Mouse (Mus musculus) midbrain, embryonic 13.5 days (tissue): ENCODE measurements around the gene Tet1. TPM values are rescaled to one million over a fixed set of nuclear protein-coding genes. Genes with fewer than 3 reads are reported as not detected.

Experiments
- ATAC-seq: fragments of 200-750 bp; cut with Nextera tagmentation; 2 replicates; pipeline ENCODE4 v1.8.0; 2017; ENCODE audit warnings: mild to moderate bottlenecking, moderate TSS enrichment, moderate library complexity
- H3K27ac ChIP-seq: fragments of 300-500 bp; sonication (generic); 2 replicates; pipeline ENCODE4 v1.5.1; 2015; ENCODE audit warnings: inconsistent platforms, mild to moderate bottlenecking, moderate library complexity
- H3K27me3 ChIP-seq: fragments of 300-500 bp; sonication (generic); 2 replicates; pipeline ENCODE4 v1.6.1; 2015; ENCODE audit warnings: mild to moderate bottlenecking, inconsistent platforms
- H3K36me3 ChIP-seq: fragments of 300-500 bp; sonication (generic); 2 replicates; pipeline ENCODE4 v1.6.1; 2015; ENCODE audit warnings: mild to moderate bottlenecking, inconsistent platforms
- H3K4me1 ChIP-seq: fragments of 300-500 bp; sonication (generic); replicated peaks from 2 replicates; pipeline ENCODE4 v1.6.1; 2015; ENCODE audit warnings: inconsistent platforms
- H3K4me2 ChIP-seq: fragments of 300-500 bp; sonication (generic); replicated peaks from 2 replicates; pipeline ENCODE4 v1.6.1; 2015; ENCODE audit warnings: moderate library complexity, mild to moderate bottlenecking, inconsistent platforms
- H3K4me3 ChIP-seq: fragments of 300-500 bp; sonication (generic); replicated peaks from 2 replicates; pipeline ENCODE4 v1.5.1; 2015; ENCODE audit warnings: mild to moderate bottlenecking, inconsistent platforms
- H3K9ac ChIP-seq: fragments of 300-500 bp; sonication (generic); replicated peaks from 2 replicates; pipeline ENCODE4 v1.6.1; 2015; ENCODE audit warnings: mild to moderate bottlenecking, inconsistent platforms
- H3K9me3 ChIP-seq: fragments of 300-500 bp; sonication (generic); 2 replicates; pipeline ENCODE4 v1.6.1; 2016; ENCODE audit warnings: mild to moderate bottlenecking, inconsistent platforms
- WGBS: fragments of 180-500 bp; shearing (Covaris S2); methylation state at CpG from one replicate; pipeline ENCODE4 v1.1.7; 2015; 5-methylcytosine and 5-hydroxymethylcytosine counted together
- polyA plus RNA-seq: library from polyadenylated mRNA; unstranded; fragments of >200 nt; fragmentation: Nextera tagmentation; extraction: Ambion mirVana; gene quantifications from 2 replicates; pipeline ENCODE4 v1.2.1, GENCODE M21; 2015

The Tet1 gene
- polyA plus RNA-seq, 1 experiment from 2014 or later = 37.2 TPM

- Histone ChIP-seq H3K4me3 (peak overlapping the region; percentile 64), H3K27ac (no peak overlapping the region), H3K36me3 (no peaks in the 10 kb centered on the region), H3K4me1 (peaks cover 32% of the 10 kb centered on the region), H3K4me2 (peak overlapping the region; percentile 85), H3K9me3 (no peaks in the 10 kb centered on the region), H3K27me3 (peaks cover 5% of the 10 kb centered on the region; the same call in 1 of the 2 replicates), H3K9ac (peak overlapping the region; percentile 74)
- under 1% methylated on average over 56 of the region's 56 CpGs for WGBS
- peak; percentile 89 for ATAC-seq
Observed at GRCm38 (mm10) chr10:62886799-62887591, 21.8 kb downstream of the Tet1 start.

GRCm38 (mm10) chr10:62885969-62886798 lies 22.6 kb downstream of the Tet1 start:
- Histone ChIP-seq H3K27me3 (peaks cover 5% of the 10 kb centered on the region; the same call in 1 of the 2 replicates), H3K9me3 (no peaks in the 10 kb centered on the region), H3K36me3 (no peaks in the 10 kb centered on the region), H3K4me2 (peak overlapping the region; percentile 85), H3K4me1 (peaks cover 32% of the 10 kb centered on the region), H3K9ac (peak overlapping the region; percentile 74), H3K27ac (no peak overlapping the region), H3K4me3 (peak overlapping the region; percentile 64)
- WGBS = under 1% methylated on average over 38 of the region's 38 CpGs
- ATAC-seq = peak; percentile 48

- peak overlapping the region; percentile 64 for H3K4me3 ChIP-seq
- WGBS = 41% methylated on average over 10 of the region's 10 CpGs
- no peak overlapping the region for H3K27ac ChIP-seq
Observed at GRCm38 (mm10) chr10:62885460-62885859, 23.3 kb downstream of the Tet1 start.

GRCm38 (mm10) chr10:62884517-62884916 lies 24.3 kb downstream of the Tet1 start:
- H3K27me3 ChIP-seq = peaks cover 5% of the 10 kb centered on the region; the same call in 1 of the 2 replicates
- no peak for ATAC-seq
- no peak overlapping the region for H3K27ac ChIP-seq
- no peak overlapping the region for H3K4me2 ChIP-seq
- H3K4me3 ChIP-seq = no peak overlapping the region
- H3K9ac ChIP-seq = no peak overlapping the region
- H3K4me1 ChIP-seq = peaks cover 32% of the 10 kb centered on the region
- WGBS = 50% methylated on average over 1 of the region's 1 CpGs
- H3K36me3 ChIP-seq = peaks cover 4% of the 10 kb centered on the region; the same call in 1 of the 2 replicates
- no peaks in the 10 kb centered on the region for H3K9me3 ChIP-seq

More at GRCm38 (mm10) chr10:62885460-62885859, 23.3 kb downstream of the Tet1 start:
- no peak overlapping the region for H3K9ac ChIP-seq
- H3K9me3 ChIP-seq = no peaks in the 10 kb centered on the region
- no peaks in the 10 kb centered on the region for H3K36me3 ChIP-seq
- H3K27me3 ChIP-seq = peaks cover 5% of the 10 kb centered on the region; the same call in 1 of the 2 replicates
- no peak for ATAC-seq
- peaks cover 32% of the 10 kb centered on the region for H3K4me1 ChIP-seq
- H3K4me2 ChIP-seq = peak overlapping the region; percentile 85

- Histone ChIP-seq H3K4me3 (no peak overlapping the region), H3K9ac (no peak overlapping the region), H3K27ac (no peak overlapping the region), H3K9me3 (no peaks in the 10 kb centered on the region), H3K36me3 (peaks cover 9% of the 10 kb centered on the region), H3K27me3 (peaks cover 5% of the 10 kb centered on the region; the same call in 1 of the 2 replicates), H3K4me2 (peak overlapping the region; percentile 11; the same call in 1 of the 2 replicates), H3K4me1 (peaks cover 32% of the 10 kb centered on the region)
- WGBS = 6% methylated on average over 9 of the region's 9 CpGs
- no peak for ATAC-seq
Observed at GRCm38 (mm10) chr10:62883933-62884372, 24.8 kb downstream of the Tet1 start.

GRCm38 (mm10) chr10:62881211-62881610 lies 27.6 kb downstream of the Tet1 start:
- no peak for ATAC-seq
- 38% methylated on average over 5 of the region's 5 CpGs for WGBS

GRCm38 (mm10) chr10:62878056-62878455 lies 30.7 kb downstream of the Tet1 start:
- Histone ChIP-seq H3K36me3 (peaks cover 25% of the 10 kb centered on the region), H3K9me3 (no peaks in the 10 kb centered on the region), H3K4me2 (no peak overlapping the region), H3K27ac (no peak overlapping the region), H3K27me3 (no peaks in the 10 kb centered on the region), H3K4me3 (no peak overlapping the region), H3K9ac (no peak overlapping the region), H3K4me1 (no peaks in the 10 kb centered on the region)
- WGBS = 91% methylated on average over 13 of the region's 13 CpGs
- no peak for ATAC-seq

More at GRCm38 (mm10) chr10:62881211-62881610, 27.6 kb downstream of the Tet1 start:
- no peak overlapping the region for H3K27ac ChIP-seq
- no peak overlapping the region for H3K9ac ChIP-seq
- no peak overlapping the region for H3K4me3 ChIP-seq
- peaks cover 25% of the 10 kb centered on the region for H3K36me3 ChIP-seq
- H3K4me2 ChIP-seq = no peak overlapping the region
- peaks cover 5% of the 10 kb centered on the region; the same call in 1 of the 2 replicates for H3K27me3 ChIP-seq
- H3K9me3 ChIP-seq = no peaks in the 10 kb centered on the region
- H3K4me1 ChIP-seq = peaks cover 20% of the 10 kb centered on the region

GRCm38 (mm10) chr10:62875565-62875964 lies 33.2 kb downstream of the Tet1 start:
- ATAC-seq = no peak
- Histone ChIP-seq H3K27ac (no peak overlapping the region), H3K4me2 (no peak overlapping the region), H3K4me3 (no peak overlapping the region), H3K4me1 (no peaks in the 10 kb centered on the region), H3K27me3 (no peaks in the 10 kb centered on the region), H3K36me3 (peaks cover 25% of the 10 kb centered on the region), H3K9me3 (no peaks in the 10 kb centered on the region), H3K9ac (no peak overlapping the region)
- WGBS = 93% methylated on average over 4 of the region's 4 CpGs

GRCm38 (mm10) chr10:62874828-62875227 lies 34.0 kb downstream of the Tet1 start:
- WGBS = 87% methylated on average over 4 of the region's 4 CpGs
- Histone ChIP-seq H3K27me3 (no peaks in the 10 kb centered on the region), H3K9me3 (no peaks in the 10 kb centered on the region), H3K4me2 (no peak overlapping the region), H3K27ac (no peak overlapping the region), H3K4me3 (no peak overlapping the region), H3K36me3 (peaks cover 24% of the 10 kb centered on the region), H3K4me1 (no peaks in the 10 kb centered on the region), H3K9ac (no peak overlapping the region)
- ATAC-seq = no peak

GRCm38 (mm10) chr10:62866035-62866791 lies 42.6 kb downstream of the Tet1 start:
- H3K4me1 ChIP-seq = peaks cover 32% of the 10 kb centered on the region
- peak overlapping the region; percentile 68 for H3K4me2 ChIP-seq
- no peaks in the 10 kb centered on the region for H3K9me3 ChIP-seq
- H3K9ac ChIP-seq = peak overlapping the region; percentile 88
- peak; percentile 32; the same call in 1 of the 2 replicates for ATAC-seq
- peak overlapping the region; percentile 59 for H3K4me3 ChIP-seq
- no peaks in the 10 kb centered on the region for H3K27me3 ChIP-seq
- peak overlapping the region; percentile 95 for H3K27ac ChIP-seq
- H3K36me3 ChIP-seq = peaks cover 13% of the 10 kb centered on the region
- 9% methylated on average over 11 of the region's 11 CpGs for WGBS
